ENCODE assay signal across 8 mouse cellular contexts in the genomic region with DNA sequence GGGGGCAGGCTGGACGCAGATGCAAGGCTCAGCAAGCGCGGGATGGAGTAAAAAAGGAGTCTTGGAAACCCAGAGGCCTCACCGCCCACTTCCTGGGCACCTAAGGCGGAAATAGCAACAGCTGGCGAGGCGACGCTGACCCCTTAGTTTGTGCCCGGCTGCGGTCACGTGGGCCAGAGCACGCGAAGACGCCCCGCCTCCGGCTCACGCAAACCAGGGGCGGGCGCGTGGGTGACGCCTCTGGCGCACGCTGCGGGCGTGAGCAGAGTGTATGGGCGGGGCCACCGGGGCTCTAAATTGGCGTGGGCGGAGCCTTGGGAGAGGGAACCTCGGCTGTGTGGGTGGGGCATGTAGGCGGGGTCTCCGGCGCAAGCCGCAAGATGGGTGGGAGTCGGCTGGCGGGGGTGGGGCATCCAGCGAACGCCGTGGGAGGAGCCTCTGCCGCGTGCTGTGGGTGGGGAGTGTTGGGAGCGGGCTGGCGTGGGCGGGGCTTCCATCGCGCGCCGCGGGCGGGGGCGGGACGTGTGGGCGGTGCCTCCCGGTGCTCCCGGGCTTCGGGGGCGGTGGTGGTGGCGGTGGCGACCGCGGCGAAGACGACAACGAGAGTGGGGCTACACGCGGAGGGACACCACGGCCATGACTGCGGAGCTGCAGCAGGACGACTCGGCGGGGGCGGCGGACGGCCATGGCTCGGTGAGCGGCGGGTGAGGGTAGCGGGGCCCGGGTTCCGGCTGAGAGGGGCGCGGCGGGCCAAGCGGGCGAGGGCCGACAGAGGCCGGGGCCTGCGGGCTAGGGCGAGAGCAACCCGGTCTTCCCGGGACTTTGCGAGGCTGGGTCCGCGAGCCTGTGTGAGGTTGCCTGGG. TPM values are rescaled to one million over a fixed set of nuclear protein-coding genes. Genes with fewer than 3 reads are reported as not detected.
DNase-seq lines count a peak whose midpoint lies in the region; ATAC-seq lines count a peak whose summit lies in the region.

A gene (plus strand): TSS at position 531 of the 863 bp plus-strand sequence.

- peak within 1 kb of the TSS; percentile 79 for H3K4me3 ChIP-seq in brown adipose tissue, adult 24 weeks (ENCODE audit: insufficient read depth, low read depth, low read length)
- H3K4me3 ChIP-seq in heart, embryonic 14.5 days (ENCODE audit: control insufficient read depth in 1 of 2, insufficient read depth in 1 of 2, low read depth in 1 of 2, low read length in 2 of 2): peak within 1 kb of the TSS; percentile 67 to 70
- H3K4me3 ChIP-seq in liver, embryonic 13.5 days (replicated peaks): peak within 1 kb of the TSS; percentile 80
- peak within 1 kb of the TSS; percentile 81 for H3K4me3 ChIP-seq in stomach, embryonic 16.5 days (replicated peaks; ENCODE audit: low read length)

- under 1% methylated on average over 82 of the region's 94 CpGs for WGBS in heart, embryonic 14.5 days
- under 1% methylated on average over 94 of the region's 94 CpGs for WGBS in liver, embryonic 13.5 days (ENCODE audit: insufficient replicate concordance)
- WGBS in stomach, embryonic 16.5 days: under 1% methylated on average over 90 of the region's 94 CpGs

- ATAC-seq in heart, embryonic 14.5 days (ENCODE audit: insufficient number of reproducible peaks, insufficient read depth, low FRiP score, low read depth): peak; percentile 91
- ATAC-seq in liver, embryonic 13.5 days (ENCODE audit: low read depth): peak; percentile 90
- ATAC-seq in stomach, embryonic 16.5 days (ENCODE audit: insufficient read depth, low FRiP score): peak; percentile 97

- no peaks in the 10 kb centered on the region for H3K9me3 ChIP-seq in heart, embryonic 14.5 days (ENCODE audit: control insufficient read depth, low read length)
- H3K9me3 ChIP-seq in liver, embryonic 13.5 days (replicated peaks): no peaks in the 10 kb centered on the region
- no peaks in the 10 kb centered on the region for H3K9me3 ChIP-seq in stomach, embryonic 16.5 days (replicated peaks; ENCODE audit: control insufficient read depth, low read length)

- H3K27ac ChIP-seq in brown adipose tissue, adult 24 weeks (replicated peaks; ENCODE audit: low read depth, low read length): peak within 1 kb of the TSS; percentile 74
- peak within 1 kb of the TSS; percentile 97 to 98 for H3K27ac ChIP-seq in heart, embryonic 14.5 days (replicated peaks in 1 of 2; ENCODE audit: control insufficient read depth in 1 of 2, insufficient read depth in 1 of 2, low read depth in 2 of 2, low read length in 2 of 2)
- H3K27ac ChIP-seq in liver, embryonic 13.5 days: peak within 1 kb of the TSS; percentile 80
- peak within 1 kb of the TSS; percentile 88 for H3K27ac ChIP-seq in stomach, embryonic 16.5 days (ENCODE audit: low read length)

- H3K27me3 ChIP-seq in heart, embryonic 14.5 days (ENCODE audit: control insufficient read depth, insufficient read depth, low read length): no peaks in the 10 kb centered on the region
- no peaks in the 10 kb centered on the region for H3K27me3 ChIP-seq in liver, embryonic 13.5 days
- H3K27me3 ChIP-seq in stomach, embryonic 16.5 days (ENCODE audit: control insufficient read depth, insufficient read depth, low read length): no peaks in the 10 kb centered on the region

- H3K9ac ChIP-seq in heart, embryonic 14.5 days (ENCODE audit: low read length): peak within 1 kb of the TSS; percentile 94
- peak within 1 kb of the TSS; percentile 82 for H3K9ac ChIP-seq in liver, embryonic 13.5 days
- peak within 1 kb of the TSS; percentile 84 for H3K9ac ChIP-seq in stomach, embryonic 16.5 days (ENCODE audit: low read length)

- peak within 1 kb of the TSS; percentile 73 for H3K4me2 ChIP-seq in heart, embryonic 14.5 days (ENCODE audit: low read length)
- H3K4me2 ChIP-seq in liver, embryonic 13.5 days: peak within 1 kb of the TSS; percentile 100
- peak within 1 kb of the TSS; percentile 88 for H3K4me2 ChIP-seq in stomach, embryonic 16.5 days (ENCODE audit: low read depth, low read length)

- peaks cover 8% of the 10 kb centered on the region for H3K36me3 ChIP-seq in heart, embryonic 14.5 days (ENCODE audit: control insufficient read depth, insufficient read depth, low read length)
- H3K36me3 ChIP-seq in liver, embryonic 13.5 days: no peaks in the 10 kb centered on the region
- H3K36me3 ChIP-seq in stomach, embryonic 16.5 days (ENCODE audit: control insufficient read depth, insufficient read depth, low read length): no peaks in the 10 kb centered on the region

- DNase-seq in CD4-positive, CD25-positive, alpha-beta regulatory T cell, adult 2 months (ENCODE audit: low read depth, low spot score): peak; percentile 99
- peak; percentile 45 for DNase-seq in fat pad, adult 2 months (ENCODE audit: extremely low read depth, low read depth, low spot score)
- DNase-seq in kidney, postnatal 14 days: peak; percentile 100
- peak; percentile 99 for DNase-seq in liver, embryonic 13.5 days
- peak; percentile 98 for DNase-seq in neural tube, embryonic 10.5 days (ENCODE audit: extremely low spot score, low spot score)

- peaks cover 5% of the 10 kb centered on the region; the same call in 1 of the 2 replicates for H3K4me1 ChIP-seq in brown adipose tissue, adult 24 weeks (ENCODE audit: control insufficient read depth, insufficient read depth, insufficient read length, low read length)
- H3K4me1 ChIP-seq in heart, embryonic 14.5 days (ENCODE audit: control insufficient read depth in 2 of 2, insufficient read depth in 2 of 2, low read length in 2 of 2): peaks cover 12 to 25% of the 10 kb centered on the region in 2 experiments
- H3K4me1 ChIP-seq in liver, embryonic 13.5 days (replicated peaks): peaks cover 60% of the 10 kb centered on the region
- H3K4me1 ChIP-seq in stomach, embryonic 16.5 days (ENCODE audit: control insufficient read depth, insufficient read depth, low read length): peaks cover 13% of the 10 kb centered on the region; the same call in 1 of the 2 replicates

RNA-seq across cellular contexts. Expression of the gene that starts here (rescaled TPM):
- polyA plus RNA-seq in brown adipose tissue, adult 24 weeks (2012; ENCODE audit: insufficient read depth, insufficient read length, missing spikeins): 5.5 and 9.6 TPM in 2 replicates
- 116 and 152 TPM in 2 replicates for polyA plus RNA-seq in heart, embryonic 14.5 days (2014; fragmentation: Nextera tagmentation; extraction: Ambion mirVana)
- 4.6 and 6.4 TPM in 2 replicates for polyA plus RNA-seq in liver, embryonic 13.5 days (2015; fragmentation: Nextera tagmentation; extraction: Ambion mirVana)
- 18.5 and 27.4 TPM in 2 replicates for polyA plus RNA-seq in stomach, embryonic 16.5 days (2015; fragmentation: Nextera tagmentation; extraction: Ambion mirVana)

Comparison
In these comparisons a context has a peak if more than half of its experiments do, and no peak if none do; other contexts are left out.
1. Peak in every context shown above with its lines: DNase-seq, ATAC-seq, H3K4me3 ChIP-seq and H3K27ac ChIP-seq.
2. DNase-seq: peak in every context shown above with its lines; median percentile 100 in kidney, postnatal 14 days; 99 in CD4-positive, CD25-positive, alpha-beta regulatory T cell, adult 2 months; 99 in liver, embryonic 13.5 days; 98 in neural tube, embryonic 10.5 days; 45 in fat pad, adult 2 months.